Mouse (Mus musculus) right cerebral cortex, postnatal 4 days (tissue): ENCODE measurements around the gene Pax2.

Source experiments
- DNase-seq: peaks from one replicate; pipeline ENCODE4 v3.0.0-alpha.2; 2022

The Pax2 gene

GRCm38 (mm10) chr19:44788488-44788887 lies 32.6 kb downstream of the Pax2 start:
- DNase-seq, result no peak

- no peak for DNase-seq
These were observed 36.1 kb downstream of the Pax2 start for GRCm38 (mm10) chr19:44791981-44792380.

DNA sequence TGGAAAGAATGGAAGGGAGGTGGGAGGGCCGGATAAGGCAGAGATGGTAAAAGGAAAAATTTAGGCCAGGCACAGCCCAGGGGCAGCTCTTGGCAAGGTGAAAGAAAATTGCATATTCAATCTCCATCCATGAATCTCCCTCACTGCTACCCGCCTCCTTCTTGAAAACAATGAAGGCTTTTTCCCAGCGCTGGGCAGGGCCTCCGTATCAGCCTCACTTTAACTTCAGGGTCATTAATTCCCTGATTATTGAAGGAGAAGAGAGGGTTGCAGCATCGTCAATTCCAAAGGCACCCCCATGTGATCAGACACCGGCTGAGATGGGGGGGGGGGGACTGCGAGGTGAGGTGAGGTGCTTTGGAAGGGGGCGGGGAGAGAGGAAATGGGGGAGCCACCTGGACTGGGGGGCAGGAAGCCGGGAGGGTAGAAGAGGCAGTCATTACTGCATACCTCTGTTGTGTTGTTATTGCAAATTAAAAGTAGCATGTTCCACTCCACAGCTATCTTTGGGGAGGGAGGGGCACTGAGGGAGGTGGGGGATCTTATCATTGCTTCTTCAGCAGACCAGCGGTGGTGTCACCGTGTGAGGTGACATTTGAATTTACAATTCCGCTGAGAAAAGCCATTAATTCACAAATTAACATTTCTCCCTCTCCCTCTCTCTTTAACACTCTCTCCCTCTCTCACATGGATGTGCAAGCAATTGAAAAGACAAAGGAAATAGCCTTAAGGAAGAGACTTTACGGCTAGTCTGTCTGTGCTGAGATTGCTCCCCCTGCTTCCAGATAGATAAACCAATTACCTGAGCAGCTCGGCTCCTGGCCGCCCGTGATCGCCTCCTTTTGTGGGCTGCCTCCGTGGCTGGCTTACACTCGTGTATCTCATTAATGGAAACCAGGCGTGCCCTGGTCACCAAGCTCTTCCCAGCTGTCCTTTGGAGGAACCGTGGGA lies 41.5 kb downstream of the Pax2 start:
- DNase-seq, result no peak

GRCm38 (mm10) chr19:44798731-44799130 lies 42.9 kb downstream of the Pax2 start:
- DNase-seq, result no peak

DNA sequence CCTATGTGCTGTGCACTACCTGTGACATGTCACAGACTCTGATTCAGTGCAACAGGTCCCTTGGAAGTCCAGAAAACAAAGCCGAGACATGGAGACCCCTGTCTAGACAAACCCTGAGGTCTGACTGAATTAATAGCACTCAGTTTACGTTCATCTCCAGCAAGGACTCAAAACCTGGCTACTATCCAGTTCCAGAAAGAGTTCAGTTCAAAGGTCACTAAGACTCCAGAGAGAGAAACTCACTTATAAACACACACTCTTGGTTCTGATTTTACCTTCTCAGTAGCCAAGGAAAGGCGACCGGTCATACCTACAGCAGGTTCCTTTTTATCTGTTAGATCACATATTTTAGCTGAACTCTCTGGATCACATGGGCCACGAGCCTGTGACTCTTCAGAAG lies 43.3 kb downstream of the Pax2 start:
- DNase-seq, result no peak

- no peak for DNase-seq
These were observed 44.5 kb downstream of the Pax2 start for GRCm38 (mm10) chr19:44800327-44800726.

- DNase-seq, result no peak
These were observed 52.9 kb downstream of the Pax2 start for GRCm38 (mm10) chr19:44808734-44809133.

GRCm38 (mm10) chr19:44812666-44813429 lies 57.0 kb downstream of the Pax2 start:
- DNase-seq, result no peak

DNA sequence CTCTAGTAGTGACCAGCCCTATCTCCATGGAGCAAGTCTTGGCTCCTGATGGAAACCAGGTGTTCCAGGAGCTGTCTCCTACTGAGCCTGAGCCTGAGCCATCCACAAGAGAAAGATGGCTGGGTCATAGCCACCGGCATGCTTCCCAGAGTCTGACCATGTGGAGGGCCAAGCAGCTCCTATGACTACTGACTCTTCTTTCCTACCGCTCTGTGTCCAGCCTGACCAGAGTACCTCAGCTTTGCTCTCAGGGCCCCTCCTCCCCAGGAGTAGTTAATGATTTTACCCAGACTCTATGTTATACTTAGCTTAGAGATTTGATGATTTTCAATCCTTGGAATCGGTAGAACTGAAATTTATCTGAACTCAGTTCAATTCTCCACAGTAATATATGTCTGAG lies 59.3 kb downstream of the Pax2 start:
- DNase-seq, result no peak

DNA sequence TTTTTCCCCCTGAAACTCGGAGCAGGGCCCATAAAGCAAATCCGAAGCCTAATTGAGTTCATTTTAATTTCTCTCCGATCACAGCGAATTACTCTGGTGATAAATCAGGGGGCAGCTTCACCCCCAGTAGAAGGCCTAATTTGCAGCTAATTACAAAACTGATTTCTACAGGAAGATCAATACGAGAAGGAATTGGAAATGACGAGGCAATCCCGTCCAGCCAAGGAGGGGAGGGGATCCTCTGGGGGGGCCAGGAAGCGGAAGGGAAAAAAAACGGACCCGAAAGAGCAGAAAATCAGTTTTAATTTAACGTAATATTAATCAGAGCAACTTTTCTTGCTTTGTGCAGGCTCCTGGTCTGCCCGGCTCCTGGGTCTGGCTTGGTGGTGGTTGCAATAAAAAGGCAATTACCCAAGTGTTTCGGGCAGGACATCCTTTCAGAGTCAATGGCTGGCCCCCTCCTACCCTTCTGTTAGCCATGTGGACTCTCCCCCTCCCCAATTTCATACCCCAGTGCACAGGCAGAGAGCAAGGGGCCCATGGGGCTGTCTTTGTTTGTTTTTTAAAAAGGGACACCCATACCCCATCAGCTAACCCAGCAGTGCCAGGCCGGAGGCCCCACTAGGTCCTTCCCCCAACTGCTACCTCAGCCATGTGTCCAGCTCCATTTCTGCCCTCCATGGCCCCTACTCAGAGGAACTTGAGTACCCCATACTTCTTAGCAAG lies 61.7 kb downstream of the Pax2 start:
- no peak for DNase-seq

- no peak for DNase-seq
These were observed 62.8 kb downstream of the Pax2 start for GRCm38 (mm10) chr19:44818676-44819075.

DNA sequence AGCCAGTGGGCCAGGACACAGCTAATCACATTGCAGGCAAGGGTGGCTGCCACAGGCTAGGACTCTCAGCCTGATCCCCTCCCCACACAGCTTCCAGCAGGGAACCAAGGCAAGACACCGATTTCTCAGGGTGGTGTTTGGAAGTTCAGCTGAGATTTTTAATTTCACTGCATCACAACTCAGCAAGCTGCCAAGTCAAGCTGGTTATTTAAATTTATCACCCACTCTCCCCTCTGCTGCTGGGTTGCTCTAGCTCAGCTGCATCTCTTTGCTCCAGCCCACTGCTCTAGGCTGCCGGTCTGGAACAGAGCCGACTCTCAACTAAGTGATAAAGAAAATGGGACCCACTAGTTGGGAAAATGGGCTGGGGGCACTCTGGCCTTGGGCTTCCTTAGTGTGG lies 65.7 kb downstream of the Pax2 start:
- DNase-seq, result no peak

- no peak for DNase-seq
These were observed 66.5 kb downstream of the Pax2 start for GRCm38 (mm10) chr19:44822295-44822694.

DNA sequence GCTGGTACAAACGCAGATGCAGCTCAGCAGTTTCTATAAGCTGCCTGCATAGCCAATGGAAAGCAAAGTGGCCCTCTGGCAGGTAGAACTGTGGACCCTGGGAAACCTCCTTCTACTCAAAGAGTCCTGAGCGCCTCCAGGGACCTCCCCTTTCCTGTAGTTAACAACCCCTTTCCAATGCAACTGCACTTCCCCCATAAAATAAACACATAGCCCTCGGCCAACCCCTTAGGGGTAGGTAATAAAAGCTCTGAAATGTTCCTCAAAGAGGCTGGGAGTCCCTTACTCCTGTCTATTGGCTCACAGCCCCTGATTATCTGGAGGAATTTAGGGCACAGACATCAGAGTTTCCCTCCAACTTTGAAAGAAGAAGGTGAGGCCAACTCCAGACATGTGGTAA lies 67.8 kb downstream of the Pax2 start:
- DNase-seq, result no peak

GRCm38 (mm10) chr19:44825216-44825768 lies 69.4 kb downstream of the Pax2 start:
- no peak for DNase-seq

- no peak for DNase-seq
These were observed 70.0 kb downstream of the Pax2 start for GRCm38 (mm10) chr19:44825819-44826218.

- DNase-seq, result no peak
These were observed 77.5 kb downstream of the Pax2 start for GRCm38 (mm10) chr19:44833391-44833790.

GRCm38 (mm10) chr19:44834218-44835041 lies 78.6 kb downstream of the Pax2 start:
- no peak for DNase-seq

GRCm38 (mm10) chr19:44835042-44835930 lies 79.4 kb downstream of the Pax2 start:
- no peak for DNase-seq

GRCm38 (mm10) chr19:44835931-44836861 lies 80.4 kb downstream of the Pax2 start:
- peak; percentile 17 for DNase-seq
